Mouse (Mus musculus): ENCODE data around the gene Dnah3. TPM values are rescaled to one million over a fixed set of nuclear protein-coding genes. Genes with fewer than 3 reads are reported as not detected.

The Dnah3 gene
- total RNA-seq, 2 experiments from 2014 or later, result 0.12 TPM; not detected in 1

GRCm38 (mm10) chr7:120068114-120068513 lies 27.0 kb downstream of the Dnah3 start:
- DNase-seq, result no peak
- intact Hi-C loops (cut with DNase I), result no loop called here

- DNase-seq, result no peak
- intact Hi-C loops (cut with DNase I), result loop anchor here (1.0 kb wide), 1 partner anchor 215 kb away; no protein-coding TSS in a partner anchor
Measured at GRCm38 (mm10) chr7:120064045-120064444, 31.0 kb downstream of the Dnah3 start.

GRCm38 (mm10) chr7:120055479-120055878 lies 39.6 kb downstream of the Dnah3 start:
- peak; percentile 17 to 19 for DNase-seq
- intact Hi-C loops (cut with DNase I), result loop anchor here (2.0 kb wide), 1 partner anchor 207 kb away; no protein-coding TSS in a partner anchor

GRCm38 (mm10) chr7:120054016-120054415 lies 41.1 kb downstream of the Dnah3 start:
- DNase-seq, result peak in 1 of 2 experiments; percentile 7
- intact Hi-C loops (cut with DNase I), result loop anchor here (2.0 kb wide), 1 partner anchor 205 kb away; no protein-coding TSS in a partner anchor

GRCm38 (mm10) chr7:120050447-120050846 lies 44.6 kb downstream of the Dnah3 start:
- peak in 1 of 2 experiments; percentile 7 for DNase-seq
- intact Hi-C loops (cut with DNase I), result no loop called here

- intact Hi-C loops (cut with DNase I), result no loop called here
- no peak for DNase-seq
Measured at GRCm38 (mm10) chr7:120043990-120044389, 51.1 kb downstream of the Dnah3 start.

- intact Hi-C loops (cut with DNase I), result no loop called here
- DNase-seq, result no peak
Measured at GRCm38 (mm10) chr7:120036422-120036821, 58.7 kb downstream of the Dnah3 start.

GRCm38 (mm10) chr7:120034996-120035395 lies 60.1 kb downstream of the Dnah3 start:
- intact Hi-C loops (cut with DNase I), result no loop called here
- DNase-seq, result no peak

- intact Hi-C loops (cut with DNase I), result no loop called here
Measured at GRCm38 (mm10) chr7:120034566-120034965, 60.5 kb downstream of the Dnah3 start.

GRCm38 (mm10) chr7:120028669-120029068 lies 66.4 kb downstream of the Dnah3 start:
- intact Hi-C loops (cut with DNase I), result no loop called here
- no peak for DNase-seq

More at GRCm38 (mm10) chr7:120034566-120034965, 60.5 kb downstream of the Dnah3 start:
- no peak for DNase-seq

GRCm38 (mm10) chr7:119997066-119997465 lies 98.0 kb downstream of the Dnah3 start:
- intact Hi-C loops (cut with DNase I), result no loop called here
- DNase-seq, result no peak

- peak; percentile 51 to 60 for DNase-seq
- intact Hi-C loops (cut with DNase I), result no loop called here
Measured at GRCm38 (mm10) chr7:119985279-119985912, 109.7 kb downstream of the Dnah3 start.

GRCm38 (mm10) chr7:119980170-119980569 lies 114.9 kb downstream of the Dnah3 start:
- peak in 1 of 2 experiments; percentile 15 for DNase-seq
- intact Hi-C loops (cut with DNase I), result no loop called here

GRCm38 (mm10) chr7:119978576-119978975 lies 116.5 kb downstream of the Dnah3 start:
- no peak for DNase-seq
- intact Hi-C loops (cut with DNase I), result no loop called here

GRCm38 (mm10) chr7:119977574-119977973 lies 117.5 kb downstream of the Dnah3 start:
- intact Hi-C loops (cut with DNase I), result no loop called here
- DNase-seq, result no peak

GRCm38 (mm10) chr7:119976256-119976655 lies 118.8 kb downstream of the Dnah3 start:
- intact Hi-C loops (cut with DNase I), result no loop called here
- peak; percentile 27 to 41 for DNase-seq

- intact Hi-C loops (cut with DNase I), result no loop called here
- DNase-seq, result no peak
Measured at GRCm38 (mm10) chr7:119974214-119974613, 120.9 kb downstream of the Dnah3 start.

- no peak for DNase-seq
- intact Hi-C loops (cut with DNase I), result loop anchor here (2.0 kb wide), 1 partner anchor 21 kb away; no protein-coding TSS in a partner anchor
Measured at GRCm38 (mm10) chr7:119969320-119969719, 125.8 kb downstream of the Dnah3 start.

- no peak for DNase-seq
- intact Hi-C loops (cut with DNase I), result no loop called here
Measured at GRCm38 (mm10) chr7:119965651-119966395, 129.3 kb downstream of the Dnah3 start.

- DNase-seq, result no peak
- intact Hi-C loops (cut with DNase I), result no loop called here
Measured at GRCm38 (mm10) chr7:119965205-119965604, 129.9 kb downstream of the Dnah3 start.

GRCm38 (mm10) chr7:119961107-119961506 lies 134.0 kb downstream of the Dnah3 start:
- intact Hi-C loops (cut with DNase I), result no loop called here
- DNase-seq, result peak; percentile 72 to 73

- DNase-seq, result no peak
- intact Hi-C loops (cut with DNase I), result no loop called here
Measured at GRCm38 (mm10) chr7:119960546-119960945, 134.5 kb downstream of the Dnah3 start.
